Mouse (Mus musculus): ENCODE measurements around the gene Fcho1. TPM values are rescaled to one million over a fixed set of nuclear protein-coding genes. Genes with fewer than 3 reads are reported as not detected.

Fcho1 gene
- polyA plus RNA-seq, 1 experiment from 2014 or later: 3.9 TPM

DNA sequence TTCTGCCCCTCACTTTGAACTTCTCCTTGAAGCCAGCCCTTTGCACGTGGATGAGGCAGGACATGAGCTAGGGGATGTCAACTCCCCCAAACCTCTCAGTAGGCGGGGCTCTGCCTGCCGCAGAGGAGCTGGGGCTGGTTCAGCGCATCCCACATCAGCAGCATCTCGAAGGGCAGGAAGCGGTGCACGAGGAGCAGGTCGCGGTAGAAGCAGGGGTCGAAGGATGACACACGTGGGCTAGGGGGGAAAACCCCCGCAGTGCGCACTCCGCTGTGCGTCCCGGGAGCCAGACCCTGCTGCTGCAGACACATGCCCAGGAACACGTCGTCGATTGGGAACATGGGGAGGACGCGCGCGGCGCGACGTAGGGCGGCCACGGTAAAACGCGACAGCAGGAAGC is 33.0 kb downstream of the Fcho1 start:
- no peak overlapping the region for H3K9ac ChIP-seq
- DNase-seq (no peak), ATAC-seq (ENCODE audit: insufficient read depth) (no peak)
- H3K27ac ChIP-seq (ENCODE audit: low read depth): no peak overlapping the region
- no peak overlapping the region for H3K4me3 ChIP-seq (ENCODE audit: low read depth, low read length)
- no peaks in the 10 kb centered on the region for H3K4me1 ChIP-seq (ENCODE audit: insufficient read depth)
- H3K27me3 ChIP-seq (ENCODE audit: insufficient read depth, low read length): peaks cover 83% of the 10 kb centered on the region
- no peaks in the 10 kb centered on the region for H3K9me3 ChIP-seq (ENCODE audit: low read depth, low read length)
- no peak for TF ChIP-seq CTCF (IDR thresholded peaks at IDR 0.05; ENCODE audit: low read depth)
- H3K36me3 ChIP-seq (ENCODE audit: insufficient read depth): no peaks in the 10 kb centered on the region
- 7% methylated on average over 30 of the region's 30 CpGs for WGBS
- H3K4me2 ChIP-seq: no peak overlapping the region

DNA sequence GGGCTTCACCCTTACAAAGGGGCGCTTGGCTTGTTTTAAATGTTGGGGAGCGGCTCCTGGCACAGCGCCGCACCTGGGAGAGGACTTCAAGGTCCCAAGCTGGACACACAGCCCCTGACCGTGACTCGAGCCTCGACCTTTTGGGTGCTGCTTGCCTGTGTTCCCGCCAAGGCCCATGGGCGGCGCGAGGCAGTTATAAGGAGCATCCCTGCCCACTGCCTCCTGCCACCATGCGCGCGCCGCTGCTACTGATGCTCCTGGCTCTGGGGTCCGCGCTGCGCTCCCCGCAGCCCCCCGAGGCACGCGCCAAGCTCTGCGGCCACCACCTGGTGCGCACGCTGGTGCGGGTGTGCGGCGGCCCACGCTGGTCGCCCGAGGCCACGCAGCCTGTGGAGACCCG is 36.5 kb downstream of the Fcho1 start, which contains the start of gene Insl3:
TSS of gene Insl3 (plus strand) at position 187 of the 400 bp plus-strand sequence.
- Histone ChIP-seq H3K4me3 (ENCODE audit: low read depth, low read length) (no peak within 1 kb of the TSS), H3K4me1 (ENCODE audit: insufficient read depth) (peaks cover 6% of the 10 kb centered on the region; the same call in 1 of the 2 replicates), H3K9ac (no peak within 1 kb of the TSS), H3K27me3 (ENCODE audit: insufficient read depth, low read length) (peaks cover 100% of the 10 kb centered on the region), H3K9me3 (ENCODE audit: low read depth, low read length) (no peaks in the 10 kb centered on the region), H3K4me2 (no peak within 1 kb of the TSS), H3K36me3 (ENCODE audit: insufficient read depth) (no peaks in the 10 kb centered on the region), H3K27ac (ENCODE audit: low read depth) (no peak within 1 kb of the TSS)
- ATAC-seq (ENCODE audit: insufficient read depth) (no peak), DNase-seq (no peak)
- no peak for TF ChIP-seq CTCF (IDR thresholded peaks at IDR 0.05; ENCODE audit: low read depth)
- 11% methylated on average over 33 of the region's 33 CpGs for WGBS

DNA sequence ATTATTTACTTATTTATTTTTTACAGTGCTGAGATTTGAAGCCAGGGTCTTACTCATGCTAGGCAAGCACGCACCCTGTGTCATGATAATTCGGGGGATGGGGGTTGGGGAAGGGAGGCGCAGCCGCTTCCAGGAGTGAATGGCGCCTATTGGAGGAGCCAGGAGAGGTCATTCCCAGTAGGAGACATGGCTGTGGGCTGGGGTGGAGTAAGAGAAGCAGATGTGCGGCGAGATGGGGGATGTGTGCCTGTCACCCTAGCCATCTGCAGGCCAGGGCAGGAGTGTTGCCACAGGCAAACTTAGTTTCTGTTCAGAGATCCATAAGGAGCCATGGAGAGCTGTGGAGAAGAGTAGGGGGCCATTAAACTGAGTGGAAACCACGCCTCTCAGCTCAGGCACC is 37.9 kb downstream of the Fcho1 start:
- no peak overlapping the region for H3K9ac ChIP-seq
- H3K27me3 ChIP-seq (ENCODE audit: insufficient read depth, low read length): peaks cover 100% of the 10 kb centered on the region
- ATAC-seq (ENCODE audit: insufficient read depth) (no peak), DNase-seq (no peak)
- H3K9me3 ChIP-seq (ENCODE audit: low read depth, low read length): no peaks in the 10 kb centered on the region
- 10% methylated on average over 8 of the region's 8 CpGs for WGBS
- no peak overlapping the region for H3K4me3 ChIP-seq (ENCODE audit: low read depth, low read length)
- TF ChIP-seq CTCF (IDR thresholded peaks at IDR 0.05; ENCODE audit: low read depth): no peak
- peaks cover 6% of the 10 kb centered on the region; the same call in 1 of the 2 replicates for H3K4me1 ChIP-seq (ENCODE audit: insufficient read depth)
- H3K4me2 ChIP-seq: no peak overlapping the region
- no peak overlapping the region for H3K27ac ChIP-seq (ENCODE audit: low read depth)
- no peaks in the 10 kb centered on the region for H3K36me3 ChIP-seq (ENCODE audit: insufficient read depth)

- peak; percentile 83 for DNase-seq
- no peak overlapping the region for H3K9ac ChIP-seq
- peak overlapping the region; percentile 53 for H3K4me2 ChIP-seq
- H3K4me3 ChIP-seq (ENCODE audit: low read depth, low read length): peak overlapping the region; percentile 23
- TF ChIP-seq CTCF (IDR thresholded peaks at IDR 0.05; ENCODE audit: low read depth): no peak
- H3K4me1 ChIP-seq (ENCODE audit: insufficient read depth): peaks cover 6% of the 10 kb centered on the region; the same call in 1 of the 2 replicates
- no peaks in the 10 kb centered on the region for H3K36me3 ChIP-seq (ENCODE audit: insufficient read depth)
- H3K27ac ChIP-seq (ENCODE audit: low read depth): no peak overlapping the region
- peak; percentile 78 for ATAC-seq (ENCODE audit: insufficient read depth)
- peaks cover 100% of the 10 kb centered on the region for H3K27me3 ChIP-seq (ENCODE audit: insufficient read depth, low read length)
- no peaks in the 10 kb centered on the region for H3K9me3 ChIP-seq (ENCODE audit: low read depth, low read length)
- WGBS: 2% methylated on average over 23 of the region's 23 CpGs
Observed at GRCm38 (mm10) chr8:71686143-71686734, 39.3 kb downstream of the Fcho1 start.

DNA sequence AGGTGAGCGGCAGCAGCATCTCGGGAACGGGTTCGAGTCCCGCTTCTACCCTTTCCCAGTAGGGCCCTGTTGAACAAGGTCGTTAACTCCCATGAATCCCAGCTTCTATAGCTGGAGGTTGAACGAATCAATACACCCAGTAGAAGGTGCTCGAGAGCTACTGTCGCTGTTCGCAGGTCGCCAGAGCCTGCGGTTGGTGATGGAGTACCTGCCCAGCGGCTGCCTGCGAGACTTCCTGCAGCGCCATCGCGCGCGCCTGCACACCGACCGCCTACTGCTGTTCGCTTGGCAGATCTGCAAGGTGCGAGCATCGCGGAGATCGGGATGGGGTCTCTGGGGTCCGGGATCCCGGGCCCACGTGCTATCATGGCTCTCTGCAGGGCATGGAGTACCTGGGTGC is 39.9 kb downstream of the Fcho1 start:
- peaks cover 100% of the 10 kb centered on the region for H3K27me3 ChIP-seq (ENCODE audit: insufficient read depth, low read length)
- peak overlapping the region; percentile 23; the same call in 1 of the 2 replicates for H3K4me3 ChIP-seq (ENCODE audit: low read depth, low read length)
- no peaks in the 10 kb centered on the region for H3K36me3 ChIP-seq (ENCODE audit: insufficient read depth)
- DNase-seq (peak; percentile 41), ATAC-seq (ENCODE audit: insufficient read depth) (peak; percentile 5; the same call in 1 of the 2 replicates)
- 5% methylated on average over 29 of the region's 29 CpGs for WGBS
- peak overlapping the region; percentile 53 for H3K4me2 ChIP-seq
- H3K9me3 ChIP-seq (ENCODE audit: low read depth, low read length): no peaks in the 10 kb centered on the region
- H3K27ac ChIP-seq (ENCODE audit: low read depth): no peak overlapping the region
- no peak overlapping the region for H3K9ac ChIP-seq
- TF ChIP-seq CTCF (IDR thresholded peaks at IDR 0.05; ENCODE audit: low read depth): peak; percentile 46
- peaks cover 6% of the 10 kb centered on the region; the same call in 1 of the 2 replicates for H3K4me1 ChIP-seq (ENCODE audit: insufficient read depth)

GRCm38 (mm10) chr8:71684701-71685100 is 40.8 kb downstream of the Fcho1 start:
- Histone ChIP-seq H3K9me3 (ENCODE audit: low read depth, low read length) (no peaks in the 10 kb centered on the region), H3K36me3 (ENCODE audit: insufficient read depth) (no peaks in the 10 kb centered on the region), H3K4me2 (no peak overlapping the region), H3K9ac (no peak overlapping the region), H3K27me3 (ENCODE audit: insufficient read depth, low read length) (peaks cover 100% of the 10 kb centered on the region), H3K4me3 (ENCODE audit: low read depth, low read length) (no peak overlapping the region), H3K4me1 (ENCODE audit: insufficient read depth) (peaks cover 6% of the 10 kb centered on the region; the same call in 1 of the 2 replicates), H3K27ac (ENCODE audit: low read depth) (no peak overlapping the region)
- 27% methylated on average over 10 of the region's 10 CpGs for WGBS
- TF ChIP-seq CTCF (IDR thresholded peaks at IDR 0.05; ENCODE audit: low read depth): no peak
- ATAC-seq (ENCODE audit: insufficient read depth): no peak
- no peak for DNase-seq

DNA sequence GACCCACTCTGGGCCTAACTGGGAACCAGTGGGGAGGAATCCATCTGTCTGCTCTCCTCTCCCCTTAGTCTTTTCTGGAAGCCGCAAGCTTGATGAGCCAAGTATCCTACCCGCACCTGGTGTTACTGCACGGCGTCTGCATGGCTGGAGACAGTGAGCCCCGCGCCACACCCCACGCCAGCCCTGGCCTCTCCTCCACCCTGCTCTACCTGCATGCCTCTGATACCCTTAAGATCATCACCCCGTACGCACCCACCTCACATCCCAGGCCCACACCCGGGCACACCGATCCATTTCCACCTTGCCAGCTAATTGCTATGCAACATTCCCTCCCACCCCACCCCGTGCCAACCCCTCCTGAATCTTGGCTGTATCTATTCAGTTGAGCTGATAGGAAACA is 42.7 kb downstream of the Fcho1 start:
- 68% methylated on average over 12 of the region's 12 CpGs for WGBS
- H3K4me1 ChIP-seq (ENCODE audit: insufficient read depth): peaks cover 6% of the 10 kb centered on the region; the same call in 1 of the 2 replicates
- no peak for TF ChIP-seq CTCF (IDR thresholded peaks at IDR 0.05; ENCODE audit: low read depth)
- no peaks in the 10 kb centered on the region for H3K9me3 ChIP-seq (ENCODE audit: low read depth, low read length)
- H3K27me3 ChIP-seq (ENCODE audit: insufficient read depth, low read length): peaks cover 100% of the 10 kb centered on the region
- no peaks in the 10 kb centered on the region for H3K36me3 ChIP-seq (ENCODE audit: insufficient read depth)
- no peak overlapping the region for H3K4me2 ChIP-seq
- no peak for DNase-seq
- no peak overlapping the region for H3K9ac ChIP-seq
- ATAC-seq (ENCODE audit: insufficient read depth): no peak
- no peak overlapping the region for H3K4me3 ChIP-seq (ENCODE audit: low read depth, low read length)
- H3K27ac ChIP-seq (ENCODE audit: low read depth): no peak overlapping the region

Data from lung, embryonic 14.5 days (tissue).